In genomic region chr8:69242541-69242940, GRCm38 (mm10) we compare ENCODE assay signal across 18 mouse cellular contexts.
"Had no signal": no experiment of that assay in that cellular context is flagged by ENCODE, and none has a peak within 500 bp of the region (broad histone marks: within the 10 kb centered on the region; RNA-seq: fewer than 3 reads in every experiment).

No protein-coding gene starts in this region.

- H3K4me2 ChIP-seq: liver, embryonic 15.5 days; lung, embryonic 15.5 days; midbrain, embryonic 11.5 days; midbrain, embryonic 13.5 days; midbrain, embryonic 15.5 days; neural tube, embryonic 12.5 days; stomach, embryonic 15.5 days had no signal

- H3K9me3 ChIP-seq: liver, embryonic 15.5 days; lung, embryonic 15.5 days; midbrain, embryonic 15.5 days; neural tube, embryonic 12.5 days; stomach, embryonic 15.5 days had no signal

- H3K4me3 ChIP-seq: liver, embryonic 15.5 days; lung, embryonic 15.5 days; megakaryocyte, embryonic 14.5 days; midbrain, embryonic 13.5 days; midbrain, embryonic 15.5 days; neural tube, embryonic 12.5 days; stomach, embryonic 15.5 days had no signal

- H3K27me3 ChIP-seq: liver, embryonic 15.5 days; lung, embryonic 15.5 days; megakaryocyte, embryonic 14.5 days; midbrain, embryonic 13.5 days; midbrain, embryonic 15.5 days; neural tube, embryonic 12.5 days; stomach, embryonic 15.5 days had no signal

- H3K27ac ChIP-seq: liver, embryonic 15.5 days; lung, embryonic 15.5 days; macrophage; midbrain, embryonic 13.5 days; midbrain, embryonic 15.5 days; neural tube, embryonic 12.5 days; stomach, embryonic 15.5 days; stomach, postnatal 0 days had no signal

- ATAC-seq: liver, postnatal 0 days; lung, postnatal 0 days; midbrain, embryonic 13.5 days; midbrain, embryonic 15.5 days had no signal

- H3K36me3 ChIP-seq: liver, embryonic 15.5 days; lung, embryonic 15.5 days; midbrain, embryonic 13.5 days; midbrain, embryonic 15.5 days; neural tube, embryonic 12.5 days; stomach, embryonic 15.5 days had no signal

- DNase-seq: liver, postnatal 0 days; lung, adult 2 months; lung, postnatal 14 days; lung, postnatal 36 days; right cerebral cortex, postnatal 14 days; thymus, adult 2 months; thymus, postnatal 25 days had no signal

- H3K9ac ChIP-seq: liver, embryonic 15.5 days; liver, postnatal 0 days; lung, embryonic 15.5 days; midbrain, embryonic 13.5 days; midbrain, embryonic 15.5 days; neural tube, embryonic 12.5 days; stomach, embryonic 15.5 days had no signal

- H3K4me1 ChIP-seq: liver, embryonic 15.5 days; lung, embryonic 15.5 days; megakaryocyte, embryonic 14.5 days; midbrain, embryonic 13.5 days; midbrain, embryonic 15.5 days; neural tube, embryonic 12.5 days; stomach, embryonic 15.5 days had no signal
